Mouse (Mus musculus): ENCODE data around the gene Ccdc9. TPM values are rescaled to one million over a fixed set of nuclear protein-coding genes. Genes with fewer than 3 reads are reported as not detected.
"Not testable (repeated sequence)": the region's sequence is repeated elsewhere in the genome, so short reads cannot be mapped to it uniquely, and the experiment has no call there.

The Ccdc9 gene
- polyA plus RNA-seq, 1 experiment from 2014 or later = 12.6 TPM

GRCm38 (mm10) chr7:16285450-16286025, 1.1 kb downstream of the Ccdc9 start:
- peak overlapping the region; percentile 72 for H3K4me3 ChIP-seq (replicated peaks)
- peaks cover 39% of the 10 kb centered on the region for H3K36me3 ChIP-seq
- WGBS (ENCODE audit: insufficient replicate concordance) = 3% methylated on average over 14 of the region's 14 CpGs
- DNase-seq = peak; percentile 75
- peak overlapping the region; percentile 80 for H3K4me2 ChIP-seq
- peaks cover 32% of the 10 kb centered on the region for H3K4me1 ChIP-seq (replicated peaks)
- peak overlapping the region; percentile 54 for H3K9ac ChIP-seq
- ATAC-seq (ENCODE audit: low read depth) = peak; percentile 30
- peak overlapping the region; percentile 92 for H3K27ac ChIP-seq
- H3K9me3 ChIP-seq (replicated peaks) = no peaks in the 10 kb centered on the region
- H3K27me3 ChIP-seq = no peaks in the 10 kb centered on the region

GRCm38 (mm10) chr7:16284904-16285303, 1.7 kb downstream of the Ccdc9 start:
- H3K9ac ChIP-seq = peak overlapping the region; percentile 54
- H3K27me3 ChIP-seq = no peaks in the 10 kb centered on the region
- H3K27ac ChIP-seq = peak overlapping the region; percentile 92
- peaks cover 45% of the 10 kb centered on the region for H3K36me3 ChIP-seq
- ATAC-seq (ENCODE audit: low read depth) = no peak
- H3K4me1 ChIP-seq (replicated peaks) = peaks cover 32% of the 10 kb centered on the region
- H3K4me3 ChIP-seq (replicated peaks) = peak overlapping the region; percentile 72
- DNase-seq = no peak
- no peaks in the 10 kb centered on the region for H3K9me3 ChIP-seq (replicated peaks)
- 68% methylated on average over 9 of the region's 9 CpGs for WGBS (ENCODE audit: insufficient replicate concordance)
- peak overlapping the region; percentile 80 for H3K4me2 ChIP-seq

GRCm38 (mm10) chr7:16284001-16284400, 2.6 kb downstream of the Ccdc9 start:
- 0 out of 2 replicates have a peak overlapping the region, but pooled peaks have one; percentile 92 for H3K27ac ChIP-seq
- H3K27me3 ChIP-seq = no peaks in the 10 kb centered on the region
- H3K4me1 ChIP-seq (replicated peaks) = peaks cover 32% of the 10 kb centered on the region
- no peaks in the 10 kb centered on the region for H3K9me3 ChIP-seq (replicated peaks)
- no peak overlapping the region for H3K4me2 ChIP-seq
- no peak overlapping the region for H3K4me3 ChIP-seq (replicated peaks)
- peaks cover 52% of the 10 kb centered on the region for H3K36me3 ChIP-seq
- ATAC-seq (ENCODE audit: low read depth) = no peak
- WGBS (ENCODE audit: insufficient replicate concordance) = 84% methylated on average over 8 of the region's 8 CpGs
- no peak for DNase-seq
- no peak overlapping the region for H3K9ac ChIP-seq

GRCm38 (mm10) chr7:16282334-16282733, 4.3 kb downstream of the Ccdc9 start:
- Histone ChIP-seq H3K27me3 (no peaks in the 10 kb centered on the region), H3K36me3 (peaks cover 69% of the 10 kb centered on the region), H3K4me2 (no peak overlapping the region), H3K9me3 (replicated peaks) (no peaks in the 10 kb centered on the region), H3K4me3 (replicated peaks) (no peak overlapping the region), H3K9ac (no peak overlapping the region), H3K4me1 (replicated peaks) (peaks cover 34% of the 10 kb centered on the region), H3K27ac (no peak overlapping the region)
- WGBS (ENCODE audit: insufficient replicate concordance) = 91% methylated on average over 13 of the region's 13 CpGs
- ATAC-seq (ENCODE audit: low read depth) (no peak), DNase-seq (no peak)

- Histone ChIP-seq H3K9me3 (replicated peaks) (no peaks in the 10 kb centered on the region), H3K27me3 (no peaks in the 10 kb centered on the region), H3K4me2 (no peak overlapping the region), H3K4me1 (replicated peaks) (peaks cover 42% of the 10 kb centered on the region), H3K36me3 (peaks cover 85% of the 10 kb centered on the region), H3K9ac (no peak overlapping the region), H3K4me3 (replicated peaks) (no peak overlapping the region), H3K27ac (no peak overlapping the region)
- WGBS (ENCODE audit: insufficient replicate concordance) = 89% methylated on average over 11 of the region's 11 CpGs
- ATAC-seq (ENCODE audit: low read depth) (no peak), DNase-seq (no peak)
Measured at GRCm38 (mm10) chr7:16280721-16281120, 5.9 kb downstream of the Ccdc9 start.

- H3K27ac ChIP-seq = peak overlapping the region; percentile 98
- H3K9me3 ChIP-seq (replicated peaks) = no peaks in the 10 kb centered on the region
- peaks cover 54% of the 10 kb centered on the region for H3K36me3 ChIP-seq
- ATAC-seq (ENCODE audit: low read depth) (0 out of 2 replicates have a peak, but pooled peaks have one; percentile 13), DNase-seq (peak; percentile 52)
- no peaks in the 10 kb centered on the region for H3K27me3 ChIP-seq
- WGBS (ENCODE audit: insufficient replicate concordance) = 47% methylated on average over 10 of the region's 10 CpGs
- peak overlapping the region; percentile 100 for H3K4me2 ChIP-seq
- peak overlapping the region; percentile 93 for H3K9ac ChIP-seq
- H3K4me3 ChIP-seq (replicated peaks) = peak overlapping the region; percentile 84
- H3K4me1 ChIP-seq (replicated peaks) = peaks cover 63% of the 10 kb centered on the region
Measured at GRCm38 (mm10) chr7:16274922-16275890, 11.4 kb downstream of the Ccdc9 start.

- no peaks in the 10 kb centered on the region for H3K27me3 ChIP-seq
- DNase-seq (peak; percentile 82), ATAC-seq (ENCODE audit: low read depth) (peak; percentile 85)
- H3K9me3 ChIP-seq (replicated peaks) = no peaks in the 10 kb centered on the region
- peaks cover 42% of the 10 kb centered on the region for H3K36me3 ChIP-seq
- peak overlapping the region; percentile 93 for H3K9ac ChIP-seq
- H3K27ac ChIP-seq = peak overlapping the region; percentile 98
- under 1% methylated on average over 18 of the region's 18 CpGs for WGBS (ENCODE audit: insufficient replicate concordance)
- H3K4me3 ChIP-seq (replicated peaks) = peak overlapping the region; percentile 84
- peak overlapping the region; percentile 100 for H3K4me2 ChIP-seq
- peaks cover 70% of the 10 kb centered on the region for H3K4me1 ChIP-seq (replicated peaks)
Measured at GRCm38 (mm10) chr7:16273766-16274140, 12.8 kb downstream of the Ccdc9 start.

GRCm38 (mm10) chr7:16273081-16273765, 13.4 kb downstream of the Ccdc9 start, which contains the start of gene Inafm1:
TSS of gene Inafm1 (minus strand) at chr7:16273617.
- Histone ChIP-seq H3K4me1 (replicated peaks) (peaks cover 70% of the 10 kb centered on the region), H3K36me3 (peaks cover 37% of the 10 kb centered on the region), H3K4me2 (peak within 1 kb of the TSS; percentile 100), H3K4me3 (replicated peaks) (peak within 1 kb of the TSS; percentile 84), H3K27me3 (no peaks in the 10 kb centered on the region), H3K9me3 (replicated peaks) (no peaks in the 10 kb centered on the region), H3K9ac (peak within 1 kb of the TSS; percentile 93), H3K27ac (peak within 1 kb of the TSS; percentile 98)
- DNase-seq = peak; percentile 86
- 2% methylated on average over 41 of the region's 49 CpGs for WGBS (ENCODE audit: insufficient replicate concordance)
- peak; percentile 69 for ATAC-seq (ENCODE audit: low read depth)

- Histone ChIP-seq H3K27me3 (no peaks in the 10 kb centered on the region), H3K27ac (peak overlapping the region; percentile 98), H3K9ac (peak overlapping the region; percentile 93), H3K4me3 (replicated peaks) (peak overlapping the region; percentile 84), H3K4me2 (peak overlapping the region; percentile 100), H3K4me1 (replicated peaks) (peaks cover 70% of the 10 kb centered on the region), H3K9me3 (replicated peaks) (no peaks in the 10 kb centered on the region), H3K36me3 (peaks cover 31% of the 10 kb centered on the region)
- under 1% methylated on average over 46 of the region's 46 CpGs for WGBS (ENCODE audit: insufficient replicate concordance)
- ATAC-seq (ENCODE audit: low read depth) (peak; percentile 79), DNase-seq (peak; percentile 87)
Measured at GRCm38 (mm10) chr7:16272681-16273080, 13.9 kb downstream of the Ccdc9 start.

- peaks cover 16% of the 10 kb centered on the region for H3K36me3 ChIP-seq
- DNase-seq (no peak), ATAC-seq (ENCODE audit: low read depth) (no peak)
- no peak overlapping the region; the same call in 1 of the 2 replicates for H3K4me2 ChIP-seq
- peak overlapping the region; percentile 93; the same call in 1 of the 2 replicates for H3K9ac ChIP-seq
- no peak overlapping the region for H3K4me3 ChIP-seq (replicated peaks)
- H3K27ac ChIP-seq = no peak overlapping the region
- 80% methylated on average over 1 of the region's 1 CpGs for WGBS (ENCODE audit: insufficient replicate concordance)
- H3K9me3 ChIP-seq (replicated peaks) = no peaks in the 10 kb centered on the region
- peaks cover 58% of the 10 kb centered on the region for H3K4me1 ChIP-seq (replicated peaks)
- no peaks in the 10 kb centered on the region for H3K27me3 ChIP-seq
Measured at GRCm38 (mm10) chr7:16271139-16271538, 15.5 kb downstream of the Ccdc9 start.

GRCm38 (mm10) chr7:16266593-16266992, 20.0 kb downstream of the Ccdc9 start:
- not testable (repeated sequence) for H3K9me3 ChIP-seq (replicated peaks); H3K9ac ChIP-seq; H3K27me3 ChIP-seq; H3K36me3 ChIP-seq; ATAC-seq (ENCODE audit: low read depth); DNase-seq; H3K27ac ChIP-seq; H3K4me2 ChIP-seq; H3K4me3 ChIP-seq (replicated peaks)
- H3K4me1 ChIP-seq (replicated peaks) = peaks cover 17% of the 10 kb centered on the region
- 63% methylated on average over 7 of the region's 7 CpGs for WGBS (ENCODE audit: insufficient replicate concordance)

Measured in liver, embryonic 13.5 days (tissue).